Mouse (Mus musculus) forebrain, postnatal 0 days (tissue): ENCODE measurements around the gene Tlx2. TPM values are rescaled to one million over a fixed set of nuclear protein-coding genes. Genes with fewer than 3 reads are reported as not detected.

ENCODE experiments used
- ATAC-seq: fragments of 200-750 bp; cut with Nextera tagmentation; 2 replicates; pipeline ENCODE4 v1.8.0; 2017; ENCODE audit warnings: mild to moderate bottlenecking, moderate library complexity
- DNase-seq: peaks from one replicate; pipeline ENCODE4 v3.0.0-alpha.2; 2015
- H3K27ac ChIP-seq: fragments of 300-500 bp; sonication (generic); 2 replicates; pipeline ENCODE4 v1.5.1; 2014; ENCODE audit warnings: low read depth, mild to moderate bottlenecking, antibody characterized with exemption, low read length, moderate library complexity, mixed read lengths
- H3K27me3 ChIP-seq: fragments of 300-500 bp; sonication (generic); 2 replicates; pipeline ENCODE4 v1.6.1; 2014; ENCODE audit warnings: mild to moderate bottlenecking, low read length, mixed read lengths; ENCODE audit not compliant: insufficient read depth
- H3K36me3 ChIP-seq: fragments of 300-500 bp; sonication (generic); 2 replicates; pipeline ENCODE4 v1.6.1; 2014; ENCODE audit warnings: mild to moderate bottlenecking, moderate library complexity; ENCODE audit not compliant: insufficient read depth
- H3K4me1 ChIP-seq: fragments of 300-500 bp; sonication (generic); 2 replicates; pipeline ENCODE4 v1.6.1; 2014; ENCODE audit warnings: antibody characterized with exemption; ENCODE audit not compliant: insufficient read depth
- H3K4me2 ChIP-seq: fragments of 300-500 bp; sonication (generic); 2 replicates; pipeline ENCODE4 v1.6.1; 2014; ENCODE audit warnings: low read depth, mild to moderate bottlenecking, moderate library complexity
- H3K4me3 ChIP-seq: fragments of 300-500 bp; sonication (generic); 2 replicates; pipeline ENCODE4 v1.5.1; 2014; ENCODE audit warnings: low read depth, low read length, mixed read lengths
- H3K9ac ChIP-seq: fragments of 300-500 bp; sonication (generic); 2 replicates; pipeline ENCODE4 v1.6.1; 2014; ENCODE audit warnings: mild to moderate bottlenecking
- H3K9me3 ChIP-seq: fragments of 300-500 bp; sonication (generic); 2 replicates; pipeline ENCODE4 v1.6.1; 2016; ENCODE audit warnings: low read length
- CTCF ChIP-seq: sonication (generic); IDR thresholded peaks from 2 replicates; pipeline ENCODE4 v1.5.1; 2016; ENCODE audit warnings: antibody characterized with exemption, control low read depth, low read depth
- WGBS: fragments of 180-500 bp; shearing (Covaris S2); extraction: QIAGEN DNeasy Blood & Tissue Kit; methylation state at CpG from one replicate; pipeline ENCODE4 v1.1.7; 2014; 5-methylcytosine and 5-hydroxymethylcytosine counted together
- polyA plus RNA-seq: library from polyadenylated mRNA; unstranded; fragments of >200 nt; fragmentation: Nextera tagmentation; extraction: Ambion mirVana; gene quantifications from 2 replicates; pipeline ENCODE4 v1.2.1, GENCODE M21; 2015
- total RNA-seq: library from RNA; depleted of rRNA; stranded (reverse); fragments of >200 nt; gene quantifications from 2 replicates; pipeline ENCODE4 v1.2.3, GENCODE M21; 2014

Tlx2 gene
- total and polyA plus RNA-seq, 2 experiments from 2014 or later: not detected

DNA sequence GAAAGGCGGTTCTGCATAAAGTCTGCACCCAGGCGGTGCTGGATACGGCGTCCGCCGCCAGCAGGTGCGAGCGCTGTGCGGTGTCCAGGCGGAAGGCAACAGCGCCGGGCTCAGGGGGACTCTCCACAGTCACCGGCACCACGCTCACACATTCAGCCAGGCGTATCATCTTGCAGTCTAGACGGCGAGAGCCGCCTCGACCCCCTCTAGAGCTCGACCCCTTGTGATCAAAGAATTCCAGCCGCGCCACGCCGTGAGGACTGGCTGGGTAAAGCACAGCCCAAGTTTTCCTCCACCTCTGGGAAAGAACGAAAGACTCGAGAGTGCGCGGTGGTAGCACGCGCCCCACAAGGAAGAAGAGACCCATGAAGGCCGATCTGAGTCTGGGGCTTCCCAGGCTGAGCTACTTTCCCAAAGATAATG, 37.3 kb downstream of the Tlx2 start:
- H3K27ac ChIP-seq: no peak overlapping the region
- H3K4me2 ChIP-seq: peak overlapping the region; percentile 85
- DNase-seq: peak; percentile 22
- H3K4me1 ChIP-seq: peaks cover 15% of the 10 kb centered on the region
- peak overlapping the region; percentile 43 for H3K4me3 ChIP-seq
- peak overlapping the region; percentile 37 for H3K9ac ChIP-seq
- no peaks in the 10 kb centered on the region for H3K9me3 ChIP-seq
- no peaks in the 10 kb centered on the region for H3K36me3 ChIP-seq
- peaks cover 24% of the 10 kb centered on the region for H3K27me3 ChIP-seq
- WGBS: 1% methylated on average over 31 of the region's 31 CpGs
- TF ChIP-seq CTCF: peak; percentile 5; the same call in 1 of the 2 replicates
- ATAC-seq: peak; percentile 34

DNA sequence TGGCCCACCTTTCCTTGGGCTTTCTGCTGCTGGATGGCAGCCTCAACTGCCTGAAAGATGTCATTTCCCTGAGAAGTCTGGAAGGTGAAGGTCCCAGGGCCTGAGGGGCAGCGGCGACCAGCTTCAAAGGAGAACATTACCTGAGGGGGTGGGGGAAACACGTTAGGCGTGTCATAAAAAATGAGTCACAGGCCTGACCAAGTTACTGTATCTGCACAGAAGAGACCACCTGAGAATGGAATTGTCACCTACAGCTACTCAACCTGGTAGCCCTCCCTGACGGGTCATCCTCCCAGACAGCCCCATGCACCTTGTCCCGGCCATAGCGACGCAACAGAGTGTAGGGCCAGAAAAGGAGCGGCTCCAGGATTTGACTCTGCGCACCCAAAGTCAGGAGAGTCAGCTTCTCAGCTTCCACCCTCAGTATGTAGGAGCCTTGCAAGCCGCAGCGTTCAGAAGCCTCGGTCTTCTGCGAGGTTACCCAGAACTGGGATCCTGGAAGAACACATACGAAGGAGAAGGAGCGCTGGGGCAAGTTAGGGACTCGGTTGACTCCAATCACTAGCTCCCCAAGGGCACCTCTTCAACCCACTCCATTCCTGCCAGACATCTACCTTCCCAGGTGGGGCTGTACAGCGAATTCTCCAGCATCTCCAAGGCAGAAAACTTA, 38.0 kb downstream of the Tlx2 start:
- 27% methylated on average over 18 of the region's 18 CpGs for WGBS
- Histone ChIP-seq H3K27me3 (peaks cover 24% of the 10 kb centered on the region), H3K36me3 (no peaks in the 10 kb centered on the region), H3K9me3 (no peaks in the 10 kb centered on the region), H3K4me1 (peaks cover 15% of the 10 kb centered on the region), H3K27ac (no peak overlapping the region), H3K9ac (no peak overlapping the region), H3K4me2 (peak overlapping the region; percentile 85), H3K4me3 (peak overlapping the region; percentile 43)
- no peak for TF ChIP-seq CTCF
- ATAC-seq: no peak
- no peak for DNase-seq

DNA sequence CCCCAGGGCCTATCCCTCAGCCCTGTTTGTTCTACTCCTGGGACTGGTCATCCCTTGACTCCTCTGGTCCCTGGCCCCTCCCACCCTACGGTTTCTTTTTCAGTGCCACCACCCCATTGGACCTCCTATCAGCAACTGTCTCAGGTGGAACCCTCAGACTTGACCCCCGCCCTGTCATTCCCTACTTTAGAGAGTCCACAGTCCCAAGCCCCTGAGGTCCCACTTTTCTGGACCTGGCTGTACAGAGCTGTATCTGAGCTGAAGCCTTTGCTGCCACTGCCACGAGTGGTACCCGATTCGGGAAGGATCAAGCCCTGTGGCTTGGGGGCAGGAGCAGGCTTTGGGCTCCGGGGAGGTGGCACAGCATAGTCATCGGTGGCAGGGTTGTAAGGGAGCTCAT, 39.0 kb downstream of the Tlx2 start:
- ATAC-seq (no peak), DNase-seq (no peak)
- Histone ChIP-seq H3K4me3 (no peak overlapping the region), H3K9me3 (no peaks in the 10 kb centered on the region), H3K36me3 (no peaks in the 10 kb centered on the region), H3K9ac (no peak overlapping the region), H3K4me2 (no peak overlapping the region), H3K27ac (no peak overlapping the region), H3K4me1 (peaks cover 15% of the 10 kb centered on the region), H3K27me3 (peaks cover 24% of the 10 kb centered on the region)
- TF ChIP-seq CTCF: no peak
- 52% methylated on average over 7 of the region's 7 CpGs for WGBS

DNA sequence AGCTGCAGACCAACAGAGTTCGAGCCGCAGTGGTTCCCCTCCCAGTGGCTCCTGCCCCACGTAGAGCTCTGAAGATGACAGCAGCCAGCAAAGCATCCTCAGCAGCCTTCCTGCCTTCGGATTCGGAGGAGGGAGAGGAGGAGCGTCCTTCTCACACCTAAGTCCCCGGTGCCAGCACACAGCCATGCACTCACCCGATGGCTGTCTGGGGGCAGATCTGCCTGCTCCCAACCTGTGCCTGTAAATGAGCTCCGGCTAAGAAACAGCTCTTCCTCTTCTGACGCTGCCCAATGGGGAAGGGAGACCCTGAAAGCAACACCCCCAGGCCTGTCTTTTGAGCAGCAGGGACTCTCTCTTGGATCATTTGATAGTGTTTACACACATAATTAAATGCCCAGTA, 40.3 kb downstream of the Tlx2 start:
- 24% methylated on average over 10 of the region's 10 CpGs for WGBS
- Histone ChIP-seq H3K4me1 (peaks cover 15% of the 10 kb centered on the region), H3K9ac (no peak overlapping the region), H3K27ac (no peak overlapping the region), H3K27me3 (peaks cover 24% of the 10 kb centered on the region), H3K36me3 (no peaks in the 10 kb centered on the region), H3K9me3 (no peaks in the 10 kb centered on the region), H3K4me2 (no peak overlapping the region), H3K4me3 (no peak overlapping the region)
- TF ChIP-seq CTCF: no peak
- ATAC-seq (no peak), DNase-seq (no peak)

DNA sequence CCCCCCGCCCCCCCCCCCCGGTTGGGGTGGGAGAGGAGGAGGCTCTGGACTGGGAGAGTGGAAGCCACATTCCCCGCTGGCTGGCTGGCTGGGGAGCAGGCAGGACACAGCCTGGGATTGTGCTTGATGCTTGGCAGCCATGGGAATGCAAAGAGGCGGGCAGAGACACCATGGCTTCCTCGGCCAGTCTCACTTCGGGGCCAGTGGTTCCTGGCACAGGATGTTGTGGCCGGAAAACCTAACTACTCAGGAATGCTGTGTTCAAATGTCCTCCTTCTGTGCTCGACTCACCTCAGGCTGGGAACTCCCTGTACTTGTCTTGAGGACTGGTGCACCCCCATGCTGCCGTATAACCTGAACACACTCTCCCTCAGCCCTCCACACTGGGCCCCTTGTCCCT, 42.4 kb downstream of the Tlx2 start:
- Histone ChIP-seq H3K4me2 (no peak overlapping the region), H3K27ac (no peak overlapping the region), H3K4me3 (no peak overlapping the region), H3K4me1 (peaks cover 6% of the 10 kb centered on the region; the same call in 1 of the 2 replicates), H3K9ac (no peak overlapping the region), H3K36me3 (no peaks in the 10 kb centered on the region), H3K27me3 (peaks cover 17% of the 10 kb centered on the region), H3K9me3 (no peaks in the 10 kb centered on the region)
- no peak for TF ChIP-seq CTCF
- DNase-seq (no peak), ATAC-seq (no peak)
- WGBS: 65% methylated on average over 8 of the region's 9 CpGs

DNA sequence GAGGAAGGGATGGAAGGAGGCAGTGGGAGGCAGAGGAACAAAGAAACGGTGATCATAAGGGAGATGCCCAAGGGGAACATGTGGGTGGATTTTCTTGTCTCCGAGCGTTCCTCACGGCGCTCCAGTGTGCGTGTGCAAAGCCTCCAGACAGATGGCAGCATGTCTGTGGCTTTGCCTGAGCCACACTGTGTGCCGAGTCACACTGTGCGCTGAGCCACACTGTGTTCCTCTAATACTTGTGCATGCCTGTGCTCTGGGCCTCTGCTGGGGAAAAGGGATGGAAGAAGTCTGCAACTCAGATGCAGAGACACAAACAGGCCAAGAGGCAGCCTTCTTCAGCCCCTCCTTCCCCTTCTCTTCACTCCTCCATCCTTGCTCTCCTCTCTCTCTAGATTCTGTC, 42.8 kb downstream of the Tlx2 start:
- no peak for TF ChIP-seq CTCF
- H3K9me3 ChIP-seq: no peaks in the 10 kb centered on the region
- DNase-seq (no peak), ATAC-seq (no peak)
- H3K4me2 ChIP-seq: no peak overlapping the region
- H3K27me3 ChIP-seq: peaks cover 16% of the 10 kb centered on the region
- no peak overlapping the region for H3K27ac ChIP-seq
- peaks cover 2% of the 10 kb centered on the region; the same call in 1 of the 2 replicates for H3K4me1 ChIP-seq
- 69% methylated on average over 8 of the region's 8 CpGs for WGBS
- no peak overlapping the region for H3K9ac ChIP-seq
- no peak overlapping the region for H3K4me3 ChIP-seq
- H3K36me3 ChIP-seq: no peaks in the 10 kb centered on the region

GRCm38 (mm10) chr6:83025221-83025620, 44.9 kb downstream of the Tlx2 start:
- WGBS: 100% methylated on average over 4 of the region's 4 CpGs
- ATAC-seq: no peak
- peaks cover 6% of the 10 kb centered on the region; the same call in 1 of the 2 replicates for H3K27me3 ChIP-seq
- no peak overlapping the region for H3K4me3 ChIP-seq
- H3K36me3 ChIP-seq: no peaks in the 10 kb centered on the region
- H3K27ac ChIP-seq: no peak overlapping the region
- DNase-seq: no peak
- no peak overlapping the region for H3K4me2 ChIP-seq
- H3K4me1 ChIP-seq: no peaks in the 10 kb centered on the region
- TF ChIP-seq CTCF: no peak
- no peak overlapping the region for H3K9ac ChIP-seq
- H3K9me3 ChIP-seq: no peaks in the 10 kb centered on the region
